Mouse (Mus musculus): ENCODE results near the gene Pgpep1. TPM values are rescaled to one million over a fixed set of nuclear protein-coding genes. Genes with fewer than 3 reads are reported as not detected.

The Pgpep1 gene
- total and polyA plus RNA-seq, 3 experiments, result 12.3 to 30.0 (median 22.9) TPM

DNA sequence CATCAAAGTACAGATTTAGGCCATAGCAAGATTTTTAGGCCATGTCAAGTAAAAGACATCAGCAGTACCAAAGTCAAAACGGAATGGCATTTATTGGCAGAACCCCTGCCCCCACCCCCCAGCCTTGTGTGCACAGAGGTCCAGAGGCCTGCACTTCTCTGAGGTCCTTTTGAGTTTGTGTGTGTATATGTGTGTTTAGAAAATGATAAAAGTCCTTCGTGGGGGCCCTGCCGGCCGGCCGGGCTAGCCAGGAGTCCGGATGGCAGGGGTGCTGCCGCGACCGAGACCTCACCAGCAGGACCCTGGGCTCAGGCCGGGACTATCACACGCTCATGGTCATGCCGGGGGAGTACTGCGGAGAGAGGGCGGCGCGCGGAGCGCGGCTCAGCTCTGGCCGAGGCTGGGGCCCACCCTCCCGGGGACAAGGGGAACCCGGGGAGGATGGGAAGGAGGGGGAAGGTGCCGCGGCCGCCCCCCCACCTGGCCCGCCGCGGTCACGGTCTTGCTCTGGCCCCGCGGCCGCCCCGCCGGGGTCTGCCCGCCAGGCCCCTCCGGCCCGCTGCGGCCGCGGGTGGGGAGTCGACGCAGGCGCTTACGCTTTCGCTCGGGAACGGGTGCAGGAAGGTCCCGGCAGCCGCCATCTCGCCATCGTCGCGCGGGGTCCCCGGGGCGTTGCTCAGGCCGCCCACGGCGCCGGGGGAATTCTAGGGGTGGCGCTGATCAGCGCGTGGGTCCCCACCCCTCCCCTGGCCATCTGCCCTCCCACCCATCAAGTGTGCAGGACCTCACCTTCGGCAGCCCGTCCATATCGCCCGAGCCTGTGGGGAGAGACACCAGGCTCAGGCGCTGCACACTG, 62.5 kb downstream of the Pgpep1 start:
- dilution Hi-C loops (cut with MboI; ENCODE audit: extremely low pct_ligation_motif_present, extremely low pct_unique_long_range_greater_than_20kb, low sequenced_read_pairs), result no loop called here
- Histone ChIP-seq H3K4me2 (ENCODE audit: insufficient read depth, low read depth, poor library complexity, severe bottlenecking) (no peak overlapping the region), H3K9ac (ENCODE audit: insufficient read depth, low read depth) (no peak overlapping the region)

DNA sequence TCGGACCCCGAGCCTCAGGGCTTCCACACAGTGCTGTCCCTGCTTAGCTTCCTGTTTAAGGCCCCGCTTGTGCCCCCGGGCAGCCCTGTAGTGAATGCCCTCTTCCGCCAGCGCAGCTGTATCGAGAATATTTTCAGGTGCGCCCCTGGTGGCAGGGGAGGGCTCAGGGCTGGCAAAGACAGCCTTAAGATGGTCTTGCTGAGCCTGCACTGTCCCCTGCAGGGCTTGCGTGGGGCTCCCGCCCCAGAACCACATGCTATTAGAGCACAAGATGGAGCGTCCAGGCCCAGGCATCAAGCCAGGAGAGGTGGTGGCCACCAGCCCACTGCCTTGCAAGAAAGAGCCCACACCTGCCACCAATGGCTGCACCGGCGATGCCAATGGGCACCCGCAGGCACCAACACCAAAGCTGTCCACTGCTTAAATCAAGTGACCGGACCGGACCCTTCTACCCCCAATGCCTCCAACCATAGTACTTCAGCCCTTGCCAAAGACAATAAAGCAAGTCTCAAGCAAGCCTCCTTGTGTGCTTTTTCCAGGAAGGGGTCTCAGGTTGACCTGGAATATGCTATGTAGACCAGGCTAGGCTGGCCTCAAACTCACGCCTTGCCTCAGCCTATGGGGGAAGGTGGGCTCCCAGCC, 63.3 kb downstream of the Pgpep1 start:
- in situ Hi-C loops (cut with MboI; ENCODE audit: low pct_ligation_motif_present, low pct_unique_long_range_greater_than_20kb, low sequenced_read_pairs) (no loop called here), dilution Hi-C loops (cut with MboI; ENCODE audit: extremely low pct_ligation_motif_present, extremely low pct_unique_long_range_greater_than_20kb, low sequenced_read_pairs) (no loop called here)
- peaks cover 54 to 80% of the 10 kb centered on the region in 2 experiments for H3K36me3 ChIP-seq (replicated peaks in 1 of 2; ENCODE audit: control insufficient read depth in 1 of 2, insufficient read depth in 1 of 2, low read length in 1 of 2)
- TF ChIP-seq ZNF384 (IDR thresholded peaks at IDR 0.05; ENCODE audit: low read depth, low read length), result no peak
- no peak for TF ChIP-seq UBTF (IDR thresholded peaks at IDR 0.05; ENCODE audit: low read depth, low read length)
- peak in 1 of 2 experiments; percentile 20; a peak in 1 of 4 replicates for TF ChIP-seq CTCF (conservative IDR thresholded peaks at IDR 0.05 in 1 of 2, IDR thresholded peaks at IDR 0.05 in 1 of 2; ENCODE audit: low read depth in 2 of 2, low read length in 2 of 2)
- H3K27ac ChIP-seq (ENCODE audit: insufficient read depth, low read depth), result no peak overlapping the region
- H3K79me2 ChIP-seq (replicated peaks; ENCODE audit: control insufficient read depth, extremely low read depth, insufficient read depth, poor library complexity, severe bottlenecking), result peaks cover 2% of the 10 kb centered on the region; the same call in 1 of the 2 replicates
- H3K9ac ChIP-seq (ENCODE audit: insufficient read depth, low read depth), result no peak overlapping the region
- peaks cover 5 to 22% of the 10 kb centered on the region in 2 experiments for H3K4me1 ChIP-seq (ENCODE audit: control insufficient read depth in 1 of 2, insufficient read depth in 2 of 2)
- H3K4me3 ChIP-seq (replicated peaks in 1 of 3; ENCODE audit: low read depth in 2 of 3, low read length in 2 of 3, poor library complexity in 1 of 3), result no peak overlapping the region
- H3K4me2 ChIP-seq (ENCODE audit: insufficient read depth, low read depth, poor library complexity, severe bottlenecking), result no peak overlapping the region
- H3K27me3 ChIP-seq (replicated peaks), result no peaks in the 10 kb centered on the region
- DNase-seq (ENCODE audit: extremely low read depth), result no peak
- peaks cover 12% of the 10 kb centered on the region for H3K9me3 ChIP-seq (replicated peaks; ENCODE audit: low read length)

More for the DNA sequence above, 62.5 kb downstream of the Pgpep1 start:
- H3K27me3 ChIP-seq (replicated peaks), result no peaks in the 10 kb centered on the region
- in situ Hi-C loops (cut with MboI; ENCODE audit: low pct_ligation_motif_present, low pct_unique_long_range_greater_than_20kb, low sequenced_read_pairs), result no loop called here
- peaks cover 61 to 81% of the 10 kb centered on the region in 2 experiments for H3K36me3 ChIP-seq (replicated peaks in 1 of 2; ENCODE audit: control insufficient read depth in 1 of 2, insufficient read depth in 1 of 2, low read length in 1 of 2)
- H3K4me1 ChIP-seq (ENCODE audit: control insufficient read depth in 1 of 2, insufficient read depth in 2 of 2), result peaks cover 5 to 22% of the 10 kb centered on the region in 2 experiments
- H3K9me3 ChIP-seq (replicated peaks; ENCODE audit: low read length), result peaks cover 16% of the 10 kb centered on the region
- no peak overlapping the region for H3K27ac ChIP-seq (ENCODE audit: insufficient read depth, low read depth)
- no peak for TF ChIP-seq ZNF384 (IDR thresholded peaks at IDR 0.05; ENCODE audit: low read depth, low read length)
- peak; percentile 59; the same call in 1 of the 2 replicates for TF ChIP-seq POLR2AphosphoS2 (IDR thresholded peaks at IDR 0.05; ENCODE audit: low read depth, low read length)
- peaks cover 2% of the 10 kb centered on the region; the same call in 1 of the 2 replicates for H3K79me2 ChIP-seq (replicated peaks; ENCODE audit: control insufficient read depth, extremely low read depth, insufficient read depth, poor library complexity, severe bottlenecking)
- no peak overlapping the region for H3K4me3 ChIP-seq (replicated peaks in 1 of 3; ENCODE audit: low read depth in 2 of 3, low read length in 2 of 3, poor library complexity in 1 of 3)
- no peak for DNase-seq (ENCODE audit: extremely low read depth)

Other genes with a start within 250 kb of the Pgpep1 start
Only the 20 nearest of the 29 such genes appear.
- gene Crlf1, start 167.2 kb downstream of the Pgpep1 start, total RNA-seq (2012; rRNA removed), result 1.1 and 1.2 TPM in 2 replicates
- 0.42 TPM in 2 replicates for gene Crlf1, start 167.2 kb downstream of the Pgpep1 start, total RNA-seq (2014; rRNA removed)
- gene Crlf1, start 167.2 kb downstream of the Pgpep1 start, polyA plus RNA-seq (2012; ENCODE audit: insufficient read length, low read depth), result 0.44 and 0.78 TPM in 2 replicates
- 87.3 and 90.0 TPM in 2 replicates for gene Rex1bd, start 153.6 kb downstream of the Pgpep1 start, total RNA-seq (2012; rRNA removed)
- gene Rex1bd, start 153.6 kb downstream of the Pgpep1 start, total RNA-seq (2014; rRNA removed), result 43.3 and 47.8 TPM in 2 replicates
- 38.4 and 59.9 TPM in 2 replicates for gene Rex1bd, start 153.6 kb downstream of the Pgpep1 start, polyA plus RNA-seq (2012; ENCODE audit: insufficient read length, low read depth)
- gene Uba52, start 149.6 kb downstream of the Pgpep1 start, total RNA-seq (2012; rRNA removed), result 3,341 and 3,407 TPM in 2 replicates
- 1,091 and 1,181 TPM in 2 replicates for gene Uba52, start 149.6 kb downstream of the Pgpep1 start, total RNA-seq (2014; rRNA removed)
- gene Uba52, start 149.6 kb downstream of the Pgpep1 start, polyA plus RNA-seq (2012; ENCODE audit: insufficient read length, low read depth), result 1,199 and 1,372 TPM in 2 replicates
- gene Fkbp8, start 132.7 kb downstream of the Pgpep1 start, total RNA-seq (2012; rRNA removed), result 246 and 266 TPM in 2 replicates
- 172 and 178 TPM in 2 replicates for gene Fkbp8, start 132.7 kb downstream of the Pgpep1 start, total RNA-seq (2014; rRNA removed)
- gene Fkbp8, start 132.7 kb downstream of the Pgpep1 start, polyA plus RNA-seq (2012; ENCODE audit: insufficient read length, low read depth), result 176 and 178 TPM in 2 replicates
- gene Kxd1, start 132.4 kb downstream of the Pgpep1 start, total RNA-seq (2012; rRNA removed), result 45.7 and 63.4 TPM in 2 replicates
- gene Kxd1, start 132.4 kb downstream of the Pgpep1 start, total RNA-seq (2014; rRNA removed), result 67.9 and 68.0 TPM in 2 replicates
- 56.6 and 56.7 TPM in 2 replicates for gene Kxd1, start 132.4 kb downstream of the Pgpep1 start, polyA plus RNA-seq (2012; ENCODE audit: insufficient read length, low read depth)
- gene Ell, start 120.9 kb downstream of the Pgpep1 start, total RNA-seq (2012; rRNA removed), result 9.8 TPM in 2 replicates
- 6.4 and 6.5 TPM in 2 replicates for gene Ell, start 120.9 kb downstream of the Pgpep1 start, total RNA-seq (2014; rRNA removed)
- 14.0 and 17.9 TPM in 2 replicates for gene Ell, start 120.9 kb downstream of the Pgpep1 start, polyA plus RNA-seq (2012; ENCODE audit: insufficient read length, low read depth)
- gene Isyna1, start 66.0 kb downstream of the Pgpep1 start, total RNA-seq (2012; rRNA removed), result 141 and 174 TPM in 2 replicates
- 99.9 and 107 TPM in 2 replicates for gene Isyna1, start 66.0 kb downstream of the Pgpep1 start, total RNA-seq (2014; rRNA removed)
- gene Isyna1, start 66.0 kb downstream of the Pgpep1 start, polyA plus RNA-seq (2012; ENCODE audit: insufficient read length, low read depth), result 139 and 163 TPM in 2 replicates
- 77.3 and 84.9 TPM in 2 replicates for gene Ssbp4, start 51.5 kb downstream of the Pgpep1 start, total RNA-seq (2012; rRNA removed)
- 31.0 and 41.3 TPM in 2 replicates for gene Ssbp4, start 51.5 kb downstream of the Pgpep1 start, total RNA-seq (2014; rRNA removed)
- 114 and 128 TPM in 2 replicates for gene Ssbp4, start 51.5 kb downstream of the Pgpep1 start, polyA plus RNA-seq (2012; ENCODE audit: insufficient read length, low read depth)
- 0.25 and 0.30 TPM in 2 replicates for gene Lrrc25, start 44.2 kb downstream of the Pgpep1 start, total RNA-seq (2012; rRNA removed)
- 2.4 and 2.6 TPM in 2 replicates for gene Lrrc25, start 44.2 kb downstream of the Pgpep1 start, total RNA-seq (2014; rRNA removed)
- gene Lrrc25, start 44.2 kb downstream of the Pgpep1 start, polyA plus RNA-seq (2012; ENCODE audit: insufficient read length, low read depth), result 4.0 and 5.9 TPM in 2 replicates
- 0.21 TPM in 1 of 2 replicates, not detected in the other for gene Gdf15, start 27.9 kb downstream of the Pgpep1 start, total RNA-seq (2012; rRNA removed)
- gene Gdf15, start 27.9 kb downstream of the Pgpep1 start, total RNA-seq (2014; rRNA removed), result not detected in 2 replicates
- 0.16 TPM in 1 of 2 replicates, not detected in the other for gene Gdf15, start 27.9 kb downstream of the Pgpep1 start, polyA plus RNA-seq (2012; ENCODE audit: insufficient read length, low read depth)
- gene Lsm4, start 12.9 kb upstream of the Pgpep1 start, total RNA-seq (2012; rRNA removed), result 135 and 168 TPM in 2 replicates
- 134 and 143 TPM in 2 replicates for gene Lsm4, start 12.9 kb upstream of the Pgpep1 start, total RNA-seq (2014; rRNA removed)
- gene Lsm4, start 12.9 kb upstream of the Pgpep1 start, polyA plus RNA-seq (2012; ENCODE audit: insufficient read length, low read depth), result 240 and 256 TPM in 2 replicates
- gene Jund, start 38.6 kb upstream of the Pgpep1 start, total RNA-seq (2012; rRNA removed), result 279 and 287 TPM in 2 replicates
- gene Jund, start 38.6 kb upstream of the Pgpep1 start, total RNA-seq (2014; rRNA removed), result 147 and 191 TPM in 2 replicates
- gene Jund, start 38.6 kb upstream of the Pgpep1 start, polyA plus RNA-seq (2012; ENCODE audit: insufficient read length, low read depth), result 255 and 283 TPM in 2 replicates
- gene Iqcn, start 43.1 kb upstream of the Pgpep1 start, total RNA-seq (2012; rRNA removed), result not detected in 2 replicates
- gene Iqcn, start 43.1 kb upstream of the Pgpep1 start, total RNA-seq (2014; rRNA removed), result not detected in 2 replicates
- 0.07 TPM in 1 of 2 replicates, not detected in the other for gene Iqcn, start 43.1 kb upstream of the Pgpep1 start, polyA plus RNA-seq (2012; ENCODE audit: insufficient read length, low read depth)
- 0.25 and 0.34 TPM in 2 replicates for gene Gm3336, start 58.2 kb upstream of the Pgpep1 start, total RNA-seq (2012; rRNA removed)
- gene Gm3336, start 58.2 kb upstream of the Pgpep1 start, total RNA-seq (2014; rRNA removed), result 0.31 TPM in 1 of 2 replicates, not detected in the other
- gene Gm3336, start 58.2 kb upstream of the Pgpep1 start, polyA plus RNA-seq (2012; ENCODE audit: insufficient read length, low read depth), result 0.49 and 0.89 TPM in 2 replicates
- 3.8 and 4.7 TPM in 2 replicates for gene Pde4c, start 63.3 kb upstream of the Pgpep1 start, total RNA-seq (2012; rRNA removed)
- gene Pde4c, start 63.3 kb upstream of the Pgpep1 start, total RNA-seq (2014; rRNA removed), result 2.3 and 3.1 TPM in 2 replicates
- 6.5 TPM in 2 replicates for gene Pde4c, start 63.3 kb upstream of the Pgpep1 start, polyA plus RNA-seq (2012; ENCODE audit: insufficient read length, low read depth)
- 1.8 and 1.9 TPM in 2 replicates for gene Rab3a, start 94.3 kb upstream of the Pgpep1 start, total RNA-seq (2012; rRNA removed)
- gene Rab3a, start 94.3 kb upstream of the Pgpep1 start, total RNA-seq (2014; rRNA removed), result 0.32 and 0.87 TPM in 2 replicates
- 0.65 and 0.99 TPM in 2 replicates for gene Rab3a, start 94.3 kb upstream of the Pgpep1 start, polyA plus RNA-seq (2012; ENCODE audit: insufficient read length, low read depth)
- 25.3 and 28.5 TPM in 2 replicates for gene Mpv17l2, start 100.6 kb upstream of the Pgpep1 start, total RNA-seq (2012; rRNA removed)
- gene Mpv17l2, start 100.6 kb upstream of the Pgpep1 start, total RNA-seq (2014; rRNA removed), result 22.8 and 27.1 TPM in 2 replicates
- 31.9 and 36.1 TPM in 2 replicates for gene Mpv17l2, start 100.6 kb upstream of the Pgpep1 start, polyA plus RNA-seq (2012; ENCODE audit: insufficient read length, low read depth)
- gene Pik3r2, start 116.3 kb upstream of the Pgpep1 start, total RNA-seq (2012; rRNA removed), result 37.4 and 45.9 TPM in 2 replicates
- 12.4 and 13.8 TPM in 2 replicates for gene Pik3r2, start 116.3 kb upstream of the Pgpep1 start, total RNA-seq (2014; rRNA removed)
- 16.3 and 25.8 TPM in 2 replicates for gene Pik3r2, start 116.3 kb upstream of the Pgpep1 start, polyA plus RNA-seq (2012; ENCODE audit: insufficient read length, low read depth)
- gene Mast3, start 144.7 kb upstream of the Pgpep1 start, total RNA-seq (2012; rRNA removed), result 11.3 and 11.6 TPM in 2 replicates
- 3.3 and 7.0 TPM in 2 replicates for gene Mast3, start 144.7 kb upstream of the Pgpep1 start, total RNA-seq (2014; rRNA removed)
- 22.2 and 23.4 TPM in 2 replicates for gene Mast3, start 144.7 kb upstream of the Pgpep1 start, polyA plus RNA-seq (2012; ENCODE audit: insufficient read length, low read depth)
- gene Il12rb1, start 148.1 kb upstream of the Pgpep1 start, total RNA-seq (2012; rRNA removed), result 17.3 and 23.2 TPM in 2 replicates
- gene Il12rb1, start 148.1 kb upstream of the Pgpep1 start, total RNA-seq (2014; rRNA removed), result 4.5 and 5.6 TPM in 2 replicates
- 11.4 and 12.5 TPM in 2 replicates for gene Il12rb1, start 148.1 kb upstream of the Pgpep1 start, polyA plus RNA-seq (2012; ENCODE audit: insufficient read length, low read depth)